Mouse (Mus musculus) sigmoid colon, adult 10 weeks (tissue): ENCODE results near the gene Arhgap19. TPM values are rescaled to one million over a fixed set of nuclear protein-coding genes. Genes with fewer than 3 reads are reported as not detected.

ENCODE experiments used
- polyA plus RNA-seq: library from polyadenylated mRNA; stranded (reverse); fragments of 350-450 nt; fragmentation: Illumina TruSeq; extraction: RNeasy Lipid Tissue Mini Kit (QIAGEN cat#74804); gene quantifications from one replicate; pipeline ENCODE4 v1.2.3, GENCODE M21; 2014; ENCODE audit warnings: low read depth, low replicate concordance

The Arhgap19 gene
- polyA plus RNA-seq = 4.9 TPM

GRCm38 (mm10) chr19:41801742-41802369, at the start of gene Arhgap19:
Gene Arhgap19, minus strand, starts transcription at chr19:41802047.

GRCm38 (mm10) chr19:41847992-41848851, 46.4 kb upstream of the Arhgap19 start, which contains the start of gene Frat2:
Gene Frat2, minus strand, starts transcription at chr19:41848132.

GRCm38 (mm10) chr19:41829381-41830105, 27.7 kb upstream of the Arhgap19 start, which contains the start of gene Frat1:
Gene Frat1, plus strand, starts transcription at chr19:41829970.

GRCm38 (mm10) chr19:41743396-41743795, 58.5 kb downstream of the Arhgap19 start, which contains the start of gene Slit1:
Gene Slit1, minus strand, starts transcription at chr19:41743665.

Other genes with a start within 250 kb of the Arhgap19 start
- gene Gm340, start 219.7 kb downstream of the Arhgap19 start, polyA plus RNA-seq = 2.3 TPM
- not detected for gene Slit1, start 58.4 kb downstream of the Arhgap19 start, polyA plus RNA-seq
- gene Frat1, start 27.9 kb upstream of the Arhgap19 start, polyA plus RNA-seq = 3.8 TPM
- gene Frat2, start 46.1 kb upstream of the Arhgap19 start, polyA plus RNA-seq = 21.7 TPM
- 0.44 TPM for gene Rrp12, start 94.1 kb upstream of the Arhgap19 start, polyA plus RNA-seq
- 203 TPM for gene Pgam1, start 109.9 kb upstream of the Arhgap19 start, polyA plus RNA-seq
- 18.5 TPM for gene Exosc1, start 131.4 kb upstream of the Arhgap19 start, polyA plus RNA-seq
- 35.5 TPM for gene Zdhhc16, start 131.4 kb upstream of the Arhgap19 start, polyA plus RNA-seq
- gene Mms19, start 179.1 kb upstream of the Arhgap19 start, polyA plus RNA-seq = 13.1 TPM
- not detected for gene Ubtd1, start 179.7 kb upstream of the Arhgap19 start, polyA plus RNA-seq
- gene Ankrd2, start 234.0 kb upstream of the Arhgap19 start, polyA plus RNA-seq = not detected
- gene Hoga1, start 243.6 kb upstream of the Arhgap19 start, polyA plus RNA-seq = 2.1 TPM